Mouse (Mus musculus): Measurements from ENCODE around the gene Emb.
"Not testable (repeated sequence)": the region's sequence is repeated elsewhere in the genome, so short reads cannot be mapped to it uniquely, and the experiment has no call there.

Emb gene

DNA sequence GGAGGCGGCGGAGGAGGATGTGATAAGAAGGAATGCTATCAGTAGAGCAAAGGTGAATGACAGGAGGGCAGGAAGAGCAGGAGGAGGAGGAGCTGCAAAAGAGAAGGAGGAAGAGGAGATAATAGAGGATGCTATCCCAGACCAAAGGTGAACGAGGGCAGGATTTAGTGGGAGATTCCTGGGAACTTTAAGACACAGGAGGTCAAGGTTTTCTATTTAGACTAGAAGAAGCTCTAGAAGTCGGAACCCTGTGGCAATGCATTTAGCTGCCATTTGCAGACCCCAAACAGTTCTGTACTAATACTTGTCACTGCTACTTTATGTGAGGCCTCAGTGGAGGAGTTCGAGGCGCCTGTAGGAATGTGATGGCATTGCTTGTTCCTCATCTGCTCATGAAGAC is at the start of gene Emb:
Gene Emb (plus strand): TSS at position 301 of the 400 bp plus-strand sequence.
- ATAC-seq (ENCODE audit: insufficient number of reproducible peaks, low FRiP score, low TSS enrichment): no peak

DNA sequence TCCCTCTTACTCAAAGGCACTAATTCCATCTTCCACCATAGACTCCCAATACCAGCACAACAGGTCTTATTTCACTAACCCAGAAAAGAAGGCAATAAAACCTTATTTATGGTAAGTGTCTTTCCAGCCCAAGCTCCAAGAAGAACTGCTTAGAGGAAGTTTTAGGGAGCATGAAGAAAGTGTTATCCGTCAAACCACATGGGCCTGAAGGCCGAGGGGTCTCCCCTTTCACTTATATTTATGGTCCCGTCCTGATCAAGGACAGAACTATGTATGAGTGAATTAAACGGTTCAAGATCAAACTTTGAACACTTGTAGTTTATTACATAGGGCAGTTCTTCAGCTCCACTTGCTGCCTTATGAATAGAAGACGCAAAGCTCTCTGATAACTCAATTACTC is 44.4 kb upstream of the Emb start:
- ATAC-seq (ENCODE audit: insufficient number of reproducible peaks, low FRiP score, low TSS enrichment): no peak

DNA sequence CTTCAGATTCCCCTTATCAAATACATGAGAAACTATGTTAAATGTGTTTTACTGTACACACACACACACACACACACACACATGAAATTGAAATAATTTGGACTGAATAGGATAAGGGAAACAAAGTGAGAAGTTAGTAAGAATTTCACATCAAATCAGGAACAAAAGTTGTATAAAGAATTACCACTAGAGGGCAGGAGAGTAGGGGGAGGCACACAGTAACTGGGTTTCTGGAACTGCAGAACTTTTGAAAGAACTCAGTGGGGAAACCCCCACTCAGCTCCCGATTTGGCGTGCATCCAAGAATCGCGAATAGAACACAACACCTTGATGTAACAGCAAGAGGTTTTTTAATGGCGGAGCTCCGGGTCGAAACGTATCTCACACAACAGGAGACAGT is 43.3 kb upstream of the Emb start:
- ATAC-seq (ENCODE audit: insufficient number of reproducible peaks, low FRiP score, low TSS enrichment): no peak

DNA sequence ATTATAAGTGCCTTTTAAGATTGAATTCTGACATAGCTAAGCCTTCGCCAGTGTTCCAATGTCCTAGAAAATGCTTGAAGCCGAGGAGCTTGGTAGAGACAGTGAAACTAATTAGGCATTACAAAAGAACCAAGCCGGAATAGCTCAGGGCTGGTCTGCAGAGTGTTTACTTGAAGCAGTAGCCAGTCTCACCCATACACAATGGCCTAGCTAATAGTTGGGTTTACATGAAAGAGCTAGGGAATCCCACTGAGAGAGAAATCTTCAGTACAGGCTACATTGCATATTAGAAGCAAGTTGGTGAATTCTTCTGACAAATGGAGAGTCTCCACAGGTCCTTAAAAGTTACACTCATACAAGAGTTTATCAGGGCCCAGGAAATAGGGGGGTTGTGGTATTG is 27.4 kb upstream of the Emb start:
- ATAC-seq (ENCODE audit: insufficient number of reproducible peaks, low FRiP score, low TSS enrichment): not testable (repeated sequence)

DNA sequence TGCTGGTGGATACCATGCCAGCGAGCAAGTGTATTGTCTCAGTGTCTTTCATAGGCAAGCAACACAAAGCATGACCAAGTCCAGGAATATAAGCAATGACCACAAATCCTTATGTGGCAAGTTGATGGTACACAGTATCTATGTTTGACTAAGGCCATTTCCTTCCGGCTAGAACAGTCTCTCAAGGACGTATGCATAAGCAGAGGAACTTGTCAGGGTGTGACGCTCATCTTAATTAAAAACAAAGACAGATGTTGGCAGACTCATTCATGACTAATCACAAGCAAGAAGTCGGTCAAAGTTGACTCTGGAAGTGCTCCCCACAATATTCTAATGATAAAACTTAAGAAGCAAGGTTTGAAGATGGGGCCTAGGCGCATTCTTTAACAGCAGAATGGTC is 25.0 kb upstream of the Emb start:
- ATAC-seq (ENCODE audit: insufficient number of reproducible peaks, low FRiP score, low TSS enrichment): no peak

DNA sequence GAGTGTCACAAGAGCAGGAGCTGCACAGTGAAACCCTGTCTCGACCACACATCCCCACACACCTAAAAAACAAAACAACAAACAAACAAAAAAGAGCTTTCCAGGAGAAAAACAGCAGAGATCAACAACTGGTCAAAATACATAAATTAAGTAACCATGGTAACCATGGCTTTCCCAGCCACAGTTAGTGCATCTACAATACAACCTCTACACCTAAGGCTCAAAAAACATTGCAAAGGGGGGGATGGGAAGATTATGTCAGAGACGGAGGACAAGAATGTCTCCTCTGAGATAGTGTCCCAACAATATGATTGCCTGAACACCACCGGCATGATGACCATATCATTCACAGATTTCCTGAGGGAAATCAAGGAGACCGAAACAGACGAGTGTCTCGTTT is 23.0 kb upstream of the Emb start:
- ATAC-seq (ENCODE audit: insufficient number of reproducible peaks, low FRiP score, low TSS enrichment): no peak

DNA sequence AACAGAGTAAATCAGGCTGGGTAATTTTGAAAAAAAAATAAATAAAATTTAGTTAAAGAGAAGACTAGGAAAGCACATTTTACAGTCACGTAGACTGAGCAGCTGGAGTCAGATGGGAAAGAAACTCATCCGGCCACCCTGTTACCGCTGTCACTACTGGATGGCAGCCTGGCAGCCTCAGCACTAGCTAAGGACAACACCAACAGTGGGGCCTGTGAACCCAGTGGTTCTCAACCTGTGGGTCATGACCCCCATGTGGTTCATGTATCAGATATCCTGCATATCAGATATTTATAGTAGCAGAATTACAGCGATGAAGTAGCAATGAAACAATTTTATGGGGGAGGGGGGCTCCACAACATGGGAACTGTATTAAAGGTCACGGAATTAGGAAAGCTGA is 16.2 kb upstream of the Emb start:
- no peak for ATAC-seq (ENCODE audit: insufficient number of reproducible peaks, low FRiP score, low TSS enrichment)

DNA sequence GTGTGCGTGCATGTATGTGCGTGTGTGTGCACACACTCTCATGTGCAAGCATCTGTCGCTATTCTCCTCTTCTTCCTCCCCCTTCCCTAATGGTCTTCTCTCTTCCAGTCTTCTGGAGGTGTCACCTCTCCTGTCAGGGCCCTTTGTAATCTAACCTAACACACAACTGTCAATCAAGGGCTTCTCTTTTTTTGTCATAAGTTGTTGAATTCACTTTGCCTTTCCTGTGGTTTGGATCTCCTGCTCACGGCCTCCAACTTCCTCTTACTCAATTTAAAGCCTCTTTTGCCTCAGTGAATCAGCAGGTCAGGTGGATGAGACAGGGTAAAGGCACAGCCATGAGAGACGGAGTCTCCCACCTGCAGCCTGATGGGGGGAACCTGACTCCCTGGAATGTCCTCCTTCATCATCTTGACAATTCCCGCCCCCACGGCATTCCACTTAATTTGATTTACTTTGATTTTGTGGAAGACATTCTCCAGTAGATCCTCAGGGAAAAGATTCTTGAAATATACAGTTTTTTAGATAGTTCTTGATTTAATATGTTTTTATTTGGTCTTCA is 14.8 kb upstream of the Emb start:
- no peak for ATAC-seq (ENCODE audit: insufficient number of reproducible peaks, low FRiP score, low TSS enrichment)

DNA sequence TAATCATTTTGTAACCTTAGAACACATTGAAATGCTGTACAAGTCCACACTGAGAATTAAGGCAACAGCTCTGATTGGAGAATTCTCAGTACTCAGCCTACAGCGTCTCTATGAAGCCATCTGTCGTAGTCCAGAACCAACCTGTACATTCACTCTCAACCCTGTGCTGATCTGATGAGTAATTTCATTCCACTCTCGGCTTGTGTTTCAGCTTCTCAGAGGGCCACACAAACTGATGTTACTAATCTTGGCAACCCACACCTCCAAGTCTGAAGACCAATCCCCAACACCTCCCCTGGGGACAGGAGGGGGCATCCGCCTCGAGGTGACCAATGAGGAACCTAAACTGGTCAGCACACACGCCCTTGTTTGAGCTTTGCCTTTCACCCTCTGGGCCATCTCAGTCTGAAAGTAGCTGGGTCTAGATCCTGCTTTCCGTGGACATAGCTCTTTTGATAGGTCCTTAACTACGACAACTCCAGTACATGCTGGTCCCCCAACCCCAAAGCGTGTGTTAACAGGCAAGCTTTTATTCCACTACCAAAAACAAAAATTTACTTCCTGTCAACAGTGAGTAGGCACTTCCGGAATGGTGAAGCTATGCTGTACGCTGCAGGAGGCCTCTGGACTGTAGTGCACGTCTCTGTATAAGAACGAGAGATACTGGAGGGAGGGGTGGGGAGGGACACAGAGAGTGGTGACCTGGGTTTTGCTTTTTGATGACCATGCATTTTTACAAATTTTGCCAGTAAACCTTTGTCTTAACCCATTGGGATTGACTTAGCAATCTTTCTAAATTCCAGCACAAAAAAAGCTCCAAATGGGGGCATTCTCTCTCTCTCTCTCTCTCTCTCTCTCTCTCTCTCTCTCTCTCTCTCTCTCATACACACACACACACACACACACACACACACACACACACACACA is 12.5 kb upstream of the Emb start:
- ATAC-seq (ENCODE audit: insufficient number of reproducible peaks, low FRiP score, low TSS enrichment): no peak

DNA sequence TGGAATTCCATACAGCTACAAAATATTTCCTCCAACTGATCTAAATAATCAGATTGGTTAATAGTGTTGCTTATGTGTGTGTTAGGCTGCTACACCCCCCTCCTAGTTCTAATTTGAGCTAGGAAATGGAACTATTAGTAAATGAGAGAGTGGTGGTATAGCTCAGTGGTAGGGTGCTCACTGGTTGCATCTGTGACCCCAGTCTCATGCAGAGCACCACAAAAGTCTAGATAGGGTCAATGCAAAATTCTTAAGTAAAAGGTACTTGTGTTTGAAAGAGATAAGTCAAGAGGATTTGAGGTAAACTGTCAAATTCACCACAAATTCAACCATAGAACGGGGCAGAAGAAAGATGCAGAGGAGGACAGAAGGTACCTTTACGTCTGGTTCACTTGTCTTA is 10.7 kb upstream of the Emb start:
- no peak for ATAC-seq (ENCODE audit: insufficient number of reproducible peaks, low FRiP score, low TSS enrichment)

DNA sequence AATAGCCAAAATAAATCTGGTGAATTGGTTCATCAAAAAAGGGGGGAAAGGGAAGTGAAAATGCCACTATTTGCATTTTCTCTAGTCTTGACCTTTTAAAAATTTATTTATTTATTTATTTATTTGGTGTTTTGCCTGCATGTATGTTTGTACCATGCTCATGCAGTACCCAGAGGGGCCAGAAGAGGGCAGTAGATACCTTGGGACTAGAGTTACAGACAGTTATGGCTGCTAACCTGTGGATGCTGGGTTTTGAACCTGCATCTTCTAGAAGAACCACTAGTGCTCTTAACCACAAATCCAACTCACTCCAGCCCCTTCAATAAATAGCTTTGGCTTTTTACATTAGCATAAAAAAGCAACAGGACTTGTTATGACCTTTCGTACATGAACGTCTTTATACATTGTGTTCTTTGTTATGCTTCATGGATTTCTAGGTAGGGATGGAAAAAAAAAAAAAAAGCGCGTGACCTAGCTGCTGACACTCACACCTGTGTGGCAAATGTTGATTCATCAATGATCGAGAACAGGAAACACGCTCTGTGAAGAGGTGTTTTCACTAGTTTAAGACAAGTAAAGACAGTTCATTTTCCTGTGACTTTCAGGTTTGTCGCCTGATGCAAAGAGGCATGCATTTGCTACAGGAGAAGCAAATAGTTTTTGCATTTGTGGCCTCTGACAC is 9.8 kb upstream of the Emb start:
- 0 out of 2 replicates have a peak, but pooled peaks have one; percentile 39 for ATAC-seq (ENCODE audit: insufficient number of reproducible peaks, low FRiP score, low TSS enrichment)

DNA sequence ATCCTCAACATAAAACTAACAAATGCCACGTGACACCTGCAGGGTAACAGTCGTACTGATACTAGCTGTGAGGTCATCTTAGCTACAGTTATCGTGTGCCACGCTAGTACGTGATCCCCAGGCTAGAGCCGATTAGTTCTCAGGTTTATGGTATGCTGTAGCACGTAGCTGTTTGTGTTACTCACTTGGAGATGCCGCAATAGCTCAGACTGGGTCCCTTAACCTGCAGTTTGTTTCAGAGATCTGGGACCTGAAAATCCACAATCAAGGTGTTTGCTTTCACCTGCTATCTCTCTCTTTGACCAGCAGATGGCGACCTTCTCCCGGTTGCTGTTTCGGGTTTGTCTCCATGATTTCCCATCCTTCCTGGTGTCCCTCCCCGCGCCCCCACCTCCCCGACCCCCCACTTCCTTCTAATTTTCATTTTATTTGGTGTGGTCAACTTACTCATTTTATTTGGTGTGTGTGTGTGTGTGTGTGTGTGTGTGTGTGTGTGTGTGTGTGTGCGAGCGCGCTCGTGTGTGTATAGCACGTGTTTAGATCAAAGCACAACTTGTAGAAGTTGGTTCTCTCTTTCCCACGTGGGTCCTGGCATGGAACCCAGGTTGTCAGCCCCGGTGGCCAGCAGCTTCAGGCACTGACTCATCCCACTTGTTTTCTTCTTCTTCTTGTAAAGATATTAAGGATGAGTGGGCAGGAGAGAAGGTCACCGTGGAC is 5.4 kb upstream of the Emb start:
- ATAC-seq (ENCODE audit: insufficient number of reproducible peaks, low FRiP score, low TSS enrichment): peak; percentile 45

DNA sequence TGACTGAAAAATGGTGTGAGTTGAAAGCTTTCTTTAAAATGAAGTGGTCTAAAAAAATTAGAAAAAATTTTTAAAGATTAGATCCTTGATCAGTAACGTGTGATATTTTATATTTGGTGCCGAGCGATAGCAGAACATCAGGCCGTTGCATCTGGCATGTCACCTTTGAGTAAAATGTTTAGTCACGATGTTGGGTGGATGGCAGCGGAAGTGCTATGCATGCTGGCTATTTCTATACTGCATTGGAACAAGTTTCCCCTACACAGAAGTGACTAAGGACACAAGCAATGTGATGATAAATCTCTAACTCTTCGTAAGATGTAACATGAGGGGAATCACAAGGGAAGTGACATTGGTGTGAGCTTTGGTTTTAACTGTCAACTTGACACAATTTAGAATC is 3.7 kb upstream of the Emb start:
- no peak for ATAC-seq (ENCODE audit: insufficient number of reproducible peaks, low FRiP score, low TSS enrichment)

DNA sequence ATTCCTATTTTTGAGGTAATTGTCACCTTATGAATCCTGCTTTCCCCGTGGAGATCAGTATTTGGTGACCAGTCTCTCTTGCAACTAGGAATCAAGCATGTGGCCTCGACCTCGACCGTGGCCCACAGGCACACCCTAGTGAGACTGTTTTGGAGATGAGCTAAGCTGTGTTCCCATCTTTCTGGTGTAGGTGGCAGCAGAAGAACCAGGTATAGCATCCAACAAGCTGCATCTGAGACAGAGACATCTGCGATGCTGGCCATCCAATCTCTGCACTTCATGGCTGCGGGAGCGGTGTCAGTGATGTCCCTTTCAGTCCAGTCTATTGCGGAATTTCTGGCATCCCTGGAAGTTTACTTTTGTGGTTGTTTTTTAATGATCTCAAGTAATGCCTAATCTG is 2.3 kb upstream of the Emb start:
- ATAC-seq (ENCODE audit: insufficient number of reproducible peaks, low FRiP score, low TSS enrichment): no peak

DNA sequence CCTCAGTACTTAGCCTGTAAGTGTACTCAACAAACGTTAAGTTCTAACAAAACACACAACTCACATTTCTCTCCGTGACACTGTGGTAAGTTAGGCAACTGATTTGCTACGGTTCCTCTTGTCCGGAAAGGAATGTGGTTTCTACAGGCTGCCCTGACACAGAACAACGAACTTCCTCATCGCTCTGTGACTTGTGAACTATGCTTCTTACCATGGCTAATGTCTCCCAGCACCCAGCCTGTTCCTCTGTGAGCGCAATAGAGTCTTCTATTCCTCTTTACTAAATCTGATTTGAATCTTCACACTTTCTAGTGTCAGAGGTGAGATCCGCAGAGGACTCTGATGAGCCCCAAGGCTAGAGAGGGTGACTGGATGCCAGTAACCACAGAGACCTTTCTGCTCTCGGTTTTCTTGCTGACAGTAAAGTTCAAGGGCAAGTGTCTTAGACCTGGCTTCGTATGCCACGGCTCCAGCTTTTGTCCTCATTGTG is 3.1 kb downstream of the Emb start:
- no peak for ATAC-seq (ENCODE audit: insufficient number of reproducible peaks, low FRiP score, low TSS enrichment)

DNA sequence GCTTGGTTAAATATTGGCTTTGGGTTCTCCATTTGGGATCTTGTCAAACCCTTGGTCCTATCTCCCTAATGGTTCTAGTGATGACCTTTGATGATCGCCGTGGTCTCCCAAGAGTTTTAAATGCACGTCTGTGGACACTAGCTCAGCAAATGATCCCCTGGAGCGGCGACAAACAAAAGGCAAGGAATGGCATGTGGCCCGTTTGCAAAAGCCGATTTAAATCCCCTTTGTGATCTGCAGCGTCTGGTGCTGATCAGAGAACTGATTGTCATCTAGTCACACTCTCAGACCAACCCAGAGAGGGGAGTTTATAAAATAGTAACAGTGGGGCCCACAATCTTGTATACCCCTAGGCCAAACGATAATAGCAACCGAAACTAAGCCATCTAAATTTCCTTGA is 7.1 kb downstream of the Emb start:
- no peak for ATAC-seq (ENCODE audit: insufficient number of reproducible peaks, low FRiP score, low TSS enrichment)

DNA sequence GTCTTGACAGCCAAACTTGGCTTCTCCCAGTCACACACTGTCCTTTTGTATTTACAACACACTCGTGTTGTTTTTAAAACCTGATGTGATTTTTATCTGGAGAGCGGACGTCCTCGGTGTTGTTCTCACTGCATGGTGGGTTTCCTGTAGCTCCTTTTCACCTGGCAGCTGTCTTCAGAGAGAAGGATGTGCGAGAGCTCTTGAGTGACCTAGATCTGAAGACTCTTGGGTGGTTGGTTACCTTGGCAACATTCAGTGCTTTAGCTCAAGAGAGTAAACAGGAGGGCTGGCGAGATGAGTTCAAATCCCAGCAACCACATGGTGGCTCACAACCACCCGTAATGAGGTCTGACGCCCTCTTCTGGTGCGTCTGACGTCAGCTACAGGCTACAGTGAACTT is 7.8 kb downstream of the Emb start:
- no peak for ATAC-seq (ENCODE audit: insufficient number of reproducible peaks, low FRiP score, low TSS enrichment)

DNA sequence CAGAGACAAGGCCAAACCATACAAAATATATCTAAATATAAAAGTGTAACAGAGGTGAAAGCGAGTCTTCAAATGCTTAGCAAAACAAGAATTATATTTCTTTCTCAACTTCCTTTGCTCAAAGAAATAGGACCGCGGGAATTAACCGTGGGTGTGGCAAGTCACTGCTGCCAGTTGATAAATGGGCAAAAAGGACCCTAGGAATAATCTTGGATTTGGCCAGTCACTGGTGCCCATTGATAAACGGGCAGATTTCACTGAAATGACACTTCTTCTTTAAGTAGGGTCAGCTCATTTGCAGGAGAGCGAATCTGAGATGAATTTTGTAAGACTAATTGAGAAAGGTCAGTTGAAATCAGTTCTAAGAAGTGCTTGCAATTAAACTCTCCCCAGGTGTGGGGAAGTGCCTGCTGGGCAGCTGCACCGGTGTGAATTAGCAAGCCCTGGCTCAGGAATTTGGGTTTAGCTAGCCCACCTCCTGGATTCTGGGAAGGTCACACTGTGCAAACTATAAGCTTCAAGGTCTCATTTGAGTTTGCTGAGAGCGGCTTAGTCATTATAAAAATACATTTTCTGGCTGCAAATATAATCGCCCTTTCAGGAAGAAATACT is 8.5 kb downstream of the Emb start:
- ATAC-seq (ENCODE audit: insufficient number of reproducible peaks, low FRiP score, low TSS enrichment): no peak

DNA sequence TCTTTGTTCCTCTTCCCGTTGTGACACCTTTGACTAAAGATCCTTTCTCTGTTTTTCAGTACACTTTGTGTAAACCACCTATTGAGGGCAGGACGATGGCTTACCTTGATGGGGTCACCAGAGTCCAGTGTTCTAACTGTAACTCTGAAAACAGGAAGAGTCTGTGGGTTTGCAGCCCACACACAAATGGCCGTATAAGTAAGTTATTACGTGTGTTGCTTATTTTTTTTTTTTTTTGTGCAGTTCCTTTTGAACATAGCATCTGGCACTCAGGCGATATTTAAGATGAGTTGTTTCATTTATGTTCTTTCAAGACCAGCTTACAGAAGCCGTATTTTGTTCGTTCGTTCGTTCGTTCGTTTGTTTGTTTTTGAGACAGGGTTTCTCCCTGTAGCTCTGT is 9.3 kb downstream of the Emb start:
- ATAC-seq (ENCODE audit: insufficient number of reproducible peaks, low FRiP score, low TSS enrichment): no peak

DNA sequence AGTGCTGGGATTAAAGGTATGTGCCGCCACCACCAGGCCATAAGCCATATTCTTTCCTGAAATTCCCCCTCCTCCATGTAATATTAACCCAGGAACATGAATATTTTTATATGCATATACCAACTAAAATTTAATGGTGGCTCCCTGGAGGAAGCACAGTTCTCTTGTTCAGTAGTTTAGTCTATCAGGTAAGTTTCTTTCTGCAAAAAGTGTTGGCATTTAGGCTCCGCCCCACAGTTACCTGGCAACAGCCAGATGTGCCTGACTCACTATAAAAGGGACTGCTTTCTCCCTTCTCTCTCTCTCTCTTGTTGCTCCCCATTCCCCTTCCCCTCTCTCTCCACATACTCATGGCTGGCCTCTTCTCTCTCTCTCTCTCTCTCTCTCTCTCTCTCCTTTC is 9.8 kb downstream of the Emb start:
- ATAC-seq (ENCODE audit: insufficient number of reproducible peaks, low FRiP score, low TSS enrichment): no peak
